Mouse (Mus musculus) liver, embryonic 14.5 days (tissue): ENCODE data around the gene Oxld1. TPM values are rescaled to one million over a fixed set of nuclear protein-coding genes. Genes with fewer than 3 reads are reported as not detected.

Experiments used
- ATAC-seq: fragments of 200-750 bp; cut with Nextera tagmentation; 2 replicates; pipeline ENCODE4 v1.8.0; 2017; ENCODE audit warnings: moderate number of reproducible peaks, mild to moderate bottlenecking, moderate library complexity; ENCODE audit not compliant: insufficient read depth
- DNase-seq, 3 experiments: peaks; one replicate each; pipeline ENCODE4 v3.0.0-alpha.2; 2012 to 2013; ENCODE audit warnings: low read depth in 3 of 3, low spot score in 3 of 3
- H3K27ac ChIP-seq: fragments of 300-500 bp; sonication (generic); 2 replicates; pipeline ENCODE4 v1.5.1; 2014; ENCODE audit warnings: moderate library complexity, mild to moderate bottlenecking, control low read depth, inconsistent platforms
- H3K27me3 ChIP-seq: fragments of 300-500 bp; sonication (generic); 2 replicates; pipeline ENCODE4 v1.6.1; 2014; ENCODE audit warnings: mild to moderate bottlenecking, low read length, moderate library complexity; ENCODE audit not compliant: control insufficient read depth, insufficient read depth
- H3K36me3 ChIP-seq: fragments of 300-500 bp; sonication (generic); replicated peaks from 2 replicates; pipeline ENCODE4 v1.6.1; 2014; ENCODE audit warnings: low read depth; ENCODE audit not compliant: control insufficient read depth, insufficient read depth
- H3K4me1 ChIP-seq, 2 experiments: fragments of 200-500 bp in 1 of 2; fragments of 300-500 bp in 1 of 2; sonication (generic) in 1 of 2; replicated peaks; 2 replicates each; pipeline ENCODE4 v1.6.1; 2012 to 2014; ENCODE audit warnings: antibody characterized with exemption in 1 of 2, inconsistent platforms in 1 of 2, low read length in 1 of 2; ENCODE audit not compliant: control insufficient read depth in 2 of 2, insufficient read depth in 2 of 2
- H3K4me2 ChIP-seq: fragments of 300-500 bp; sonication (generic); 2 replicates; pipeline ENCODE4 v1.6.1; 2014; ENCODE audit warnings: low read depth, mild to moderate bottlenecking, control low read depth, moderate library complexity
- H3K4me3 ChIP-seq, 2 experiments: fragments of 200-500 bp in 1 of 2; fragments of 300-500 bp in 1 of 2; sonication (generic) in 1 of 2; 2 replicates each; pipeline ENCODE4 v1.5.1; 2012 to 2014; ENCODE audit warnings: low read depth in 2 of 2, low read length in 2 of 2, mild to moderate bottlenecking in 2 of 2, control low read depth in 1 of 2, inconsistent platforms in 1 of 2, moderate library complexity in 1 of 2; ENCODE audit not compliant: insufficient read depth in 1 of 2
- H3K9ac ChIP-seq: fragments of 300-500 bp; sonication (generic); replicated peaks from 2 replicates; pipeline ENCODE4 v1.6.1; 2014; ENCODE audit warnings: mild to moderate bottlenecking, control low read depth, moderate library complexity
- H3K9me3 ChIP-seq: fragments of 300-500 bp; sonication (generic); 2 replicates; pipeline ENCODE4 v1.6.1; 2016; ENCODE audit warnings: low read length, mixed read lengths; ENCODE audit not compliant: control insufficient read depth
- CTCF ChIP-seq: IDR thresholded peaks from 2 replicates; pipeline ENCODE4 v1.5.1; 2016; ENCODE audit warnings: antibody characterized with exemption, low read depth, control low read depth
- EP300 ChIP-seq: IDR thresholded peaks from 2 replicates; pipeline ENCODE4 v1.6.1; 2016; ENCODE audit warnings: antibody characterized with exemption, low read depth
- WGBS: fragments of 180-500 bp; shearing (Covaris S2); extraction: QIAGEN DNeasy Blood & Tissue Kit; methylation state at CpG from one replicate; pipeline ENCODE4 v1.1.7; 2014; ENCODE audit not compliant: insufficient replicate concordance; 5-methylcytosine and 5-hydroxymethylcytosine counted together
- polyA plus RNA-seq, 2 experiments: library from polyadenylated mRNA; depleted of rRNA in 1 of 2; stranded (reverse) in 1 of 2; unstranded in 1 of 2; fragments of >200 nt; fragmentation: Nextera tagmentation in 1 of 2; extraction: Ambion mirVana in 1 of 2; gene quantifications; 2 replicates each; pipeline versions ENCODE4 v1.2.1 to v1.2.3; 2012 to 2014

Oxld1 gene
- polyA plus RNA-seq (2012; rRNA removed), result 5.3 and 5.8 TPM in 2 replicates
- 8.0 and 8.4 TPM in 2 replicates for polyA plus RNA-seq (2014; fragmentation: Nextera tagmentation; extraction: Ambion mirVana)

GRCm38 (mm10) chr11:120457772-120458751 is at the start of gene Oxld1, which contains the start of gene Ccdc137:
Gene Oxld1, minus strand, starts transcription at chr11:120458068.
Gene Ccdc137, plus strand, starts transcription at chr11:120458115.
- H3K9ac ChIP-seq, result peak within 1 kb of the TSS; percentile 92
- peak; percentile 82 for ATAC-seq
- H3K27me3 ChIP-seq, result no peaks in the 10 kb centered on the region
- peaks cover 22 to 29% of the 10 kb centered on the region in 2 experiments for H3K4me1 ChIP-seq
- peak within 1 kb of the TSS; percentile 73 for H3K4me2 ChIP-seq
- peak within 1 kb of the TSS; percentile 88 to 98 for H3K4me3 ChIP-seq
- 2% methylated on average over 62 of the region's 62 CpGs for WGBS
- peak within 1 kb of the TSS; percentile 77 for H3K27ac ChIP-seq
- peaks cover 18% of the 10 kb centered on the region for H3K36me3 ChIP-seq
- DNase-seq, result peak; percentile 62 to 67 (median 66)
- TF ChIP-seq EP300 (no peak), CTCF (no peak)
- H3K9me3 ChIP-seq, result no peaks in the 10 kb centered on the region

GRCm38 (mm10) chr11:120506899-120507298 is 49.0 kb upstream of the Oxld1 start:
- Histone ChIP-seq H3K9ac (no peak overlapping the region), H3K27ac (no peak overlapping the region), H3K4me3 (no peak overlapping the region), H3K9me3 (no peaks in the 10 kb centered on the region), H3K36me3 (no peaks in the 10 kb centered on the region), H3K4me2 (no peak overlapping the region), H3K27me3 (no peaks in the 10 kb centered on the region), H3K4me1 (peaks cover 11 to 21% of the 10 kb centered on the region in 2 experiments)
- 40% methylated on average over 4 of the region's 4 CpGs for WGBS
- DNase-seq, result no peak
- TF ChIP-seq CTCF (peak; percentile 62), EP300 (no peak)
- ATAC-seq, result no peak

GRCm38 (mm10) chr11:120505661-120506060 is 47.8 kb upstream of the Oxld1 start:
- Histone ChIP-seq H3K4me1 (peaks cover 11 to 17% of the 10 kb centered on the region in 2 experiments), H3K27me3 (no peaks in the 10 kb centered on the region), H3K4me2 (no peak overlapping the region), H3K27ac (no peak overlapping the region), H3K36me3 (no peaks in the 10 kb centered on the region), H3K9ac (no peak overlapping the region), H3K9me3 (no peaks in the 10 kb centered on the region), H3K4me3 (no peak overlapping the region)
- ATAC-seq (no peak), DNase-seq (no peak)
- no peak for TF ChIP-seq EP300
- no peak for TF ChIP-seq CTCF
- WGBS, result 70% methylated on average over 3 of the region's 3 CpGs

- Histone ChIP-seq H3K36me3 (peaks cover 4% of the 10 kb centered on the region), H3K4me2 (no peak overlapping the region), H3K27ac (no peak overlapping the region), H3K9ac (no peak overlapping the region), H3K9me3 (no peaks in the 10 kb centered on the region), H3K4me3 (no peak overlapping the region), H3K4me1 (peaks cover 0 to 3% of the 10 kb centered on the region in 2 experiments; a peak in 1 of 4 replicates), H3K27me3 (no peaks in the 10 kb centered on the region)
- no peak for DNase-seq
- TF ChIP-seq EP300 (no peak), CTCF (no peak)
- ATAC-seq, result no peak
- 65% methylated on average over 4 of the region's 4 CpGs for WGBS
These were observed 43.8 kb upstream of the Oxld1 start for GRCm38 (mm10) chr11:120501701-120502100.

- Histone ChIP-seq H3K9me3 (no peaks in the 10 kb centered on the region), H3K4me1 (0 out of 4 replicates have a peak, but pooled peaks cover 0 to 1% of the 10 kb centered on the region in 2 experiments), H3K27ac (no peak overlapping the region), H3K27me3 (no peaks in the 10 kb centered on the region), H3K9ac (no peak overlapping the region), H3K36me3 (peaks cover 6% of the 10 kb centered on the region), H3K4me3 (no peak overlapping the region), H3K4me2 (no peak overlapping the region)
- 48% methylated on average over 6 of the region's 6 CpGs for WGBS
- no peak for ATAC-seq
- TF ChIP-seq EP300, result no peak
- TF ChIP-seq CTCF, result no peak
- no peak for DNase-seq
These were observed 43.1 kb upstream of the Oxld1 start for GRCm38 (mm10) chr11:120501018-120501417.
